Mouse (Mus musculus) ES-E14 (cell line): Measurements from ENCODE around the gene Atp5mpl.

Experiments used
- CHD2 ChIP-seq: IDR thresholded peaks from 2 replicates; pipeline ENCODE4 v1.6.1; 2014; ENCODE audit warnings: mild to moderate bottlenecking, low read depth, low read length, inconsistent platforms
- HCFC1 ChIP-seq: IDR thresholded peaks from 2 replicates; pipeline ENCODE4 v1.6.1; 2012; ENCODE audit warnings: low read length, inconsistent platforms, borderline replicate concordance; ENCODE audit not compliant: insufficient read depth
- MAFK ChIP-seq: IDR thresholded peaks from 2 replicates; pipeline ENCODE4 v1.6.1; 2014; ENCODE audit warnings: mild to moderate bottlenecking, low read depth, low read length, inconsistent platforms; ENCODE audit not compliant: insufficient read depth
- ZC3H11A ChIP-seq: IDR thresholded peaks from 2 replicates; pipeline ENCODE4 v1.6.1; 2012; ENCODE audit warnings: low read depth, mild to moderate bottlenecking, inconsistent platforms, low read length, borderline replicate concordance
- ZNF384 ChIP-seq: IDR thresholded peaks from 2 replicates; pipeline ENCODE4 v1.6.1; 2012; ENCODE audit warnings: low read depth, low read length, inconsistent platforms

- TF ChIP-seq HCFC1 = no peak
- no peak for TF ChIP-seq CHD2
- no peak for TF ChIP-seq MAFK
- TF ChIP-seq ZC3H11A = no peak
- no peak for TF ChIP-seq ZNF384
Measured at GRCm38 (mm10) chr12:111938623-111939177, 28.1 kb downstream of the Atp5mpl start.
